Mouse (Mus musculus) layer of hippocampus, postnatal 25 days (tissue): ENCODE measurements at regions not wholly inside any gene's neighbourhood (a gene's known extent, or its start where the extent isn't known, plus 50 kb on each side); places are given as distances from the start of the nearest gene placed in this dataset.

ENCODE experiments used
- DNase-seq, 2 experiments: peaks; one replicate each; pipeline ENCODE4 v3.0.0; 2022; ENCODE audit warnings: mixed read lengths in 2 of 2, low spot score in 1 of 2; ENCODE audit errors: extremely low spot score in 1 of 2

GRCm38 (mm10) chr1:193966652-193967555 lies 596.8 kb upstream of the Camk1g start:
- DNase-seq: no peak

- DNase-seq: no peak
Observed at GRCm38 (mm10) chr1:193965278-193965677, 595.2 kb upstream of the Camk1g start.

GRCm38 (mm10) chr1:193951936-193952335 lies 581.8 kb upstream of the Camk1g start:
- no peak for DNase-seq

DNA sequence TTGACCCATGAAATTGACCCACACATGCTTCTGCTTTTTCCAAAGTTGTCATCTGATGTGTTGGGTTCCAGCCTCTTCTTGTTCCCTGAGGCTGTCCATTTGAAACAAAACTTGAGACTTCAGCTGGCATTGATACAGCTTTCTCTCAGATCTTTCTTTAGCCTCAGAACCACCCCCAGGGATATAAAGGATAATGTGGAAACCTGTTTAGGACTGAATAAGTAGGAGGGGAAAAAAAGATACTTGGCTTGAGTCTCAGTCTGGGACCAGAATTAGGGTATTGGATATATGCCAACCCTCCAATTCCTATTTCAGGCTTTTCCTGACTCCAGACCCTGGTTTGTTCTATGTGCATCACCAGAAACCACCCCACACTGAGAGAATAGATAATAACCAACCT lies 579.7 kb upstream of the Camk1g start:
- DNase-seq: no peak

GRCm38 (mm10) chr1:193946953-193947586 lies 577.0 kb upstream of the Camk1g start:
- no peak for DNase-seq

DNA sequence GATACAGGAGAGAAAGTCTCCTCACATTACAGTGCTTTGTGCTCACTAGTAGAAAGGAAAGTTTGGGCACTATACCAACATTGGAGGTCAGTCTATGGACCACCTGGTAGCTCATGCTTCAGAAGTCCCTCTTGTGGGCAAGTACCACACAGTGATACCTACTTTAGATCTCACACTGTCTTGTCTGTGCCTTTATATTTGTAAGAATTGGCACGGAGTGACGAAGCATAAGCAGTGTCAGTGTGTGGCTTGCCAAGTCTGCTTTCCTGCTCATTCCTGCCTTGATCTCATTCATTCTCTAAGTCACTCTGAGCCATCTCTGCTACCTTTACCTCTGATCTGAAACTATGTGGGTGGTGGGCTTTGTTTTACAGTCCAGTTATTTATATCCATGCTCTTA lies 565.9 kb upstream of the Camk1g start:
- no peak for DNase-seq

- no peak for DNase-seq
Observed at GRCm38 (mm10) chr1:193934308-193934707, 564.2 kb upstream of the Camk1g start.

DNA sequence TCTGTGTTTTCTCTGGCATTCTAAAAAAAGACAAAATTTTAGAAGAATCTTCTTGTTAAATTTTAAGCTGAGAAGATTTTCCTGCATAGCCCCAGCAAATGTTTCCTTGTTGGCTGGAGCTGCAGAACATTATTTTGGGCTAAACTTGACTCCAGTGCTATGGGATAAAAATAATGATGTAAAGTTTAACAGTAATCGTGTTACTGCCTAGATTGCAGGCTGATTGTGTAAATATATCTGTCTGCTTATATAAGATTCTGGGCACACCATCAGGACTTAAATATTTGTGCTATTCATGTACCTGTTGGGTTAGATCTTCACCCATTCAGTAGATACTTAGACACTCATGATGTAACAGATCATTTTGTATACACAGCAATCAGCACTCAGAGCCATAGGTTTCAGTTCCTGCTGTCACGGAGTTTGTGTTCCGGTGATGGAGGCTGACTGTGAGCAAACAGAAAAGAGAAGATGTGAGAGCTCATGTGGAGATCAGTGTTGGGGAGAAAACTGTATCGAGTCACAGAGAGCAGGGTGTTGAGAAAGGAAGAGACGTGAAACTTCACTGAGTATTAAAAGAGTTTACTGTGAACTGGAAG lies 561.1 kb upstream of the Camk1g start:
- no peak for DNase-seq

- DNase-seq: no peak
Observed at GRCm38 (mm10) chr1:193928607-193929006, 558.5 kb upstream of the Camk1g start.

- no peak for DNase-seq
Observed at GRCm38 (mm10) chr1:193922756-193923155, 552.7 kb upstream of the Camk1g start.

DNA sequence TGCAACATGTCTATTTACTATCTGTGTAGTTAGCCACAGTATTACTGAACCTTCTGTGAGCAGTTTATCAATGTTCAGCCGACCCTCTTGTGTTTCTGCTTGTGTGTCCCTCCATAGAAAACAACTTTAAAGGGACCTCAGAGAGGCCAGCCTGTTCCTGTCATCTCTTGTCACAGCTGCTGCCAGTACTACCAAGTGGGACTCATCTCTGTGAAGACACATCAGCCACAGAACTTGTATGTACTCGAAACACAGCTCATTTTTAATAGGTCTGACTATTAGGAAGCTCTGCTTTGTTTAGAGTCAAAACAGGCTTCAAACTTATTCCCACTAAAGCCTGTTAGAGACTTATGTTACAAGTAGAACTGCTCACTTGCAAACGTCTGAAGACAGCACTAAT lies 549.1 kb upstream of the Camk1g start:
- DNase-seq: no peak

DNA sequence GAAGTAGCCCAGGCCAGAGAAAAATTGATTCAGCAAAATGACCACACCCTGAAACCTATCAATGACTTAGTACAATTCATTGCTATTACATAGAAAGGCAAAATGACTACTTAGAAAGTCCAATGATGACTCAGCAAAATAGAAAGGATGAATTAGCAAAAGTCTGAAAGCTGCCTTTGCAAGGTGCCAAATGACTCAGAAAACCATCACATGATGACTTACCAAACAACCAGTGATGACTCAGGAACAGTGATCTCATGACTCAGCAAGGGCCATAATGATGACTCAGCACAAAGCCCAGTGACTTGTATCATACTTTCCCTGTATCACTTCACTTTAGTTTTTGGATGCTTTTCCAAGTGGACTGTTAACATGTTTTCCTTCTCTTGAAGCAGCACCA lies 535.6 kb upstream of the Camk1g start:
- DNase-seq: no peak

DNA sequence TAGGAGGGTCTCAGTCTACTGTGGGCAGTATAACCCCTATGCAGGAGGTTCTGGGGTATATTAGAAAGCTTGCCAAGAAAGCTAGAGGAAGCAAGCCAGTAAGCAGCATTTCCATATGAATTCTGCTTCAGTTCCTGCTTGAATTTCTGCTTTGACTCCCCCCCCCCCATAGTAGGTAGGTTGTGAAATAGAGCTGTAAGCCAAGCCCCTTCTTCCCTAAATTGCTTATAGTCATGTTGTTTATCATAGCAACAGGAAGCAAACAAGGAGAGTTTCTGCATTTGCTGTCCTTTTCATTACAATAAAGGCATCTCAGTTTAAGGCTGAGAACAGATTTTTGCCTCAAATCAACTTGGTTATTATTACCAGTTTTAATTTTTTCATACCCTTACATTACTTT lies 524.0 kb upstream of the Camk1g start:
- DNase-seq: no peak

GRCm38 (mm10) chr1:193876540-193876939 lies 506.4 kb upstream of the Camk1g start:
- DNase-seq: no peak

DNA sequence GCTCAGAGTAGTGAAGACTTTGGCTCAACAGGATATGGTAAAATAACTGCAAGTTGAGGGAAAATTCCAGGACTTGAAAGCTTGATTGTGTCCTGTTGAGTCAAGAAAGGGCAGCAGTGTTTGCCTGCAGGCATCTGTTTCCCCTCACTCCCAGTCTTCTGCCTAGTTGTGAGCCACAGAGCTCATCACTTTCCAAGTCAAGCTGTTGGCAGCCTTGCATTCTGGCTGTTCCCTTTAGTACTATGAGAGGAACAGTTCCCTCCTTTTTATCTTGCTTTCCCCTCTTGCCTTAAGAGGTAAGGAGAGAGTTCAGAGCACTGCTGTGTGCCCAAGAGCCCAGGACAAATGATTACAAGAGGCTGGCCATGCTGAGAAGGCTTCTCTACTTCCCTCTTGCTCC lies 506.0 kb upstream of the Camk1g start:
- DNase-seq: no peak

DNA sequence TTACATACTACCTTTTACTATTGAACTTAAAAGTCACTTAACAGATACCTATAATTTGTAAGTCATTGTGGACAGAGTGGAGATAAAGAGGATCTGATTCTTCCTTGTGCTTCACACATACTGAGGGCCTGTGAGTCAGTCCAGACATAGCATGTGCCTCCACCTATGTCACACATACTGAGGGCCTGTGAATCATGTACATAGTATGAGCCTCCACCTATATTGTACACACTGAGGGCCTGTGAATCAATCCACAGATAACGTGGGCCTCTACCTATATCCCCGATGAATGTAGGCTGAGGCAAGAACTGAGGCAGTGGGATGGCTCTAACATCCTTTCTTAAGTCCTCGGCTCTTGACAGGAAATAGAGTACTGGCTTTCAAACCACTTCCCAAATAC lies 505.2 kb upstream of the Camk1g start:
- DNase-seq: no peak

GRCm38 (mm10) chr1:193870731-193871130 lies 500.6 kb upstream of the Camk1g start:
- no peak for DNase-seq

- DNase-seq: no peak
Observed at GRCm38 (mm10) chr1:193868639-193869320, 498.7 kb upstream of the Camk1g start.

DNA sequence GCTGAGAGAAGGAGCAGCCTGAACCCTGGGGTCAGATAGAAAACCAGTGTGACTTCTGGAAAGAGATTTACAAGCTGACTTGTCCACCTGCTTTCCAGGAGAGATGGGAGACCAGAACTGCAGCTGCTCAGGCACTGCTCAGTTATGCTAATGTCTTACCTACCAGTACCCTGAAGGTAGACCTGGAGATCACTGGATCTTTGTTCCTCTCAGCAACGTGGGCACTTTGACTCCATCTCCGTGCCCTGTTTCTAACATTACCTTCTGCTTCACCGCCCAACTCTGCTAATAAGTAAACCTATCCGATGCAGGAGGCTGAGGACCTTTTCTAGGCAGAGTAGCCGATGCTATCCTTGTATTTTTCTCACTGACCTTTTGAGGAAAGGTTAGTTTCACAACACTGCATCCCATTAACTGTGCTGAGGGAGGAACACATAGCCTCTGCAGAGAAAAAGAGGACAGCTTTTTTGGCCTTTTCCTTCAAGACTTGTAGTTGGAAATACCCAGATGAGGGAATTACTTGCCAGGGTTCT lies 490.7 kb upstream of the Camk1g start:
- no peak for DNase-seq

- no peak for DNase-seq
Observed at GRCm38 (mm10) chr1:193860354-193860753, 490.3 kb upstream of the Camk1g start.
